Mouse (Mus musculus) cerebellum, postnatal 36 days (tissue): ENCODE results near the gene 2610528J11Rik.
"Not testable (repeated sequence)": the region's sequence is repeated elsewhere in the genome, so short reads cannot be mapped to it uniquely, and the experiment has no call there.

ENCODE experiments used
- DNase-seq, 2 experiments: peaks; one replicate each; pipeline ENCODE4 v3.0.0; 2021 to 2022; ENCODE audit warnings: mixed read lengths in 2 of 2

Gene 2610528J11Rik

DNA sequence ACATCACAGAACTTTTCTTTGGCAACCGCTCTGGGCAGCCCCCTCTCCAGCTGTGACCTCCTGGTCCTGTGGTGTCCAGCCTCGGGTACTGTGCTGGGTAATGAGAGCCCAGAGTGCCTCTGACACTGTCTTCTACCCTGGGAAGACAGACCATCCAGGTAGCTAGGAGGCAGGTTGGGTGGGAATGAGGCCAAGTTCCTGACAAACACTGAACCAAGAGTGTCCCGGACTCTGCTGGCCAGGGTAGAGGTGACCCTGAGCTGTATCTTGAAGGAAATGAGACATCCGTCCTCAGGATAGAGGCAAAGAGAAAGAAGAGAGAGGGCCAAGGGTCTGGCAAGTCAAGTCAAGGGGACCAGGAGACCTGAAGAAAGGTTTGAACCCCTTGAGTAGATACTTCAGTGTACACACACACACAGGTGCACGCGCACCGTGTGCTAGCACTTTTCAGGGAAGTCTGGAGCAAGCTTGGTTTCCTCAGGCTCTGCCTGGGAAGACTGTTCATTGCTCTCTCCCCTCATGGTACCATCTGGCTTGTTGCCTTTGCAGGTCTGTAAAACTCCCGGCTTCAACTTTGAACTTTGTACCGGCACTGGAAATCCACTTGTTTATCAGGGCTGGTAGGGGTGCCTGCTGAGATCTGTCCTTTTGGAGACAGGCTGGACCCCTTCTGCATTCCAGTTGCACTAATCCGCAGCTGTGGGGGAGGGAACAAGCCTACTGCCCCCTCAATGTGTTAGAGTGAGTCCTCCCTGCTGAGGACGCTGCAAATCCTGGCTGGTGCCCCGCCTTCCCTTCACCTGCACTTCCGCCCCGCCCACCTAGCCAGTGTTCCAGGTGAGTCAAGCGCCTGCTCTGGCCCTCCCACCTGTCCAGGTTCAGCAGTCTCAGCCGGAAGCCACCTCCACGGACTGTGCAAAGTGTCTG, at the start of gene 2610528J11Rik:
2610528J11Rik (plus strand) TSS at position 592 of the 927 bp plus-strand sequence.
- DNase-seq: no peak

DNA sequence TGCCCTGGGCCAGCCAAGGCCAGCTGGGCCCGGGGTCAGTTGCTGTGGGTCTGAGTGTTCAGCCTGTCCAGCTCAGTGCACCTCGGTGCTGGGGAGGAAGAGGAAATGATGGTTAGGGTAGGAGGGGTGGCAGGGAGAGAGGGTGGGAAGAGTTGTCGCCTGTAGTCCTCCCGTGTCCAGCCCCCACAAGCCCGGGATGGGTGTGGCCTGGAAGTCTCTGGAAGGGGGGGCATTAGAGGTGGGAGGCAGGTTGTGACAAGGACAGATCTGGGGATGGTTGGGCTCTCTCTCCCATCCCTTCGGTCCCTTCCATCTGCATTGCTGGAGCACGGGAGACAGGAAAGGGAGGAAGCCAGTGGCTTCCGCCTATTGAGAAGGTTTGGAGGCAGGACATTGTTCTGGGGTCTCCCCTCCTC, 37.1 kb upstream of the 2610528J11Rik start, which contains the start of gene Tie1:
Tie1 (minus strand) TSS at position 345 of the 416 bp plus-strand sequence.
- DNase-seq: no peak

DNA sequence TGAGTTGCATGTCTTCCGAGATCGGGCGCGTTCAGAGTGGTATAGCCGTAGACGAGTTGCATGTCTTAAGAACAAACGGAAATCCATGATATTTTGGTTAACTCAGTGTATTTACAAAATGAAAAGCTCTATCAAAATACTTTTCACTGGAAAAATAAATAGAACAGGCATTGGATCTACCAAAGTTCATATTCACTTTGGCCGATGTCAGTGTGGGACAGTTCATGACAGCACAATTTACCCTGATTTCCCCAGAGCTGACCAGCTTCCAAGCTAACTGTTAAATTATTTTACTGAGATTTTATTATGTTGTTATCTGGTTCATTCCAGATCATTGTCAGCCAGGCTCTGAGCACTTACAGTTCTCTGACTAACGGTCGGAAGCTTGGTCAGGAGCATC, 36.3 kb upstream of the 2610528J11Rik start:
- no peak for DNase-seq

DNA sequence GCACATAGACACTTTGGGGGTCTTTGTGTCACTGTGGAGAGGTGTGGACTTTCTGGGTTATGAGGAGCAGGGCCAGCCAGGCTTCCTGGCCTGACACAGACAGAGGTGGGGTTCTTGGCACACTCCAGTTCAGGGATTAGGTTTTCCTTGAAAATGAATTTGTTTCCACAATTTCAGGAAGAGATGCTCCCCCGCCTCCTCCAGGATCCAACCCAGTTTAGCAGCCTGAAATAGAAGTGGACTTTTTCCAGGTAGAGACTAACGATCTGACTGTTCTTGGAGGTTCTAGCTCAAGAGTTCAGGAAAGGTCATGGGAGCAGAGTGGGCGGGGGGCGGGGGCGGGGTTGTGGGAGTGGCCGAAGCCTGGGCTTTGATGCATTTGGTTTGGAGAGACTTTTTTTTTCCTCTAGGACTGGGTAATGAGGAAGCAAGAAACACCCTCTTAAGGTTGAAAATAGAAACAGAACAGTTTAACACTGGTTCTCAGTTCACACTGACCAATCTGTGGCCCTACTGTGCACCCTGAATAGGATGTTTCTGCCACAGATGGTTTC, 26.6 kb upstream of the 2610528J11Rik start:
- DNase-seq: no peak

DNA sequence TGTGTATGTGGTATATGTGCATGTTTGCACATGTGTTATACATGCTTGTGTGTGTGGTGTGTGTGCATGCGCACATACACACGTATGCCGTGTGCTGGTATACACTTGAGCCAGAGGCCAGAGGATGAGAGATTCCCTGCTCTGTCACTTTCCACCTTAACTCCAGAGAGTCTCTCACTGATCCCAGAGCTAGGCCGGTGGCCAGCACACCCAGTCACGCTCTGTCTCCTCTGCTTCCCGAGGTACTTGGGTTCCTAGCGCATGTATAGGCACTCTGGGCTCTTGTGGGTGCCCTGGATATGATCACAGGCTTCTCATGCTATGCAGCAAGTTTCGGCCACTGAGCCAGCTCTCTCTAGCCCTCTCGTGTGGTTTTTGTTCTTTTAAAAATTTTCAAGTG, 26.0 kb upstream of the 2610528J11Rik start:
- DNase-seq: no peak

DNA sequence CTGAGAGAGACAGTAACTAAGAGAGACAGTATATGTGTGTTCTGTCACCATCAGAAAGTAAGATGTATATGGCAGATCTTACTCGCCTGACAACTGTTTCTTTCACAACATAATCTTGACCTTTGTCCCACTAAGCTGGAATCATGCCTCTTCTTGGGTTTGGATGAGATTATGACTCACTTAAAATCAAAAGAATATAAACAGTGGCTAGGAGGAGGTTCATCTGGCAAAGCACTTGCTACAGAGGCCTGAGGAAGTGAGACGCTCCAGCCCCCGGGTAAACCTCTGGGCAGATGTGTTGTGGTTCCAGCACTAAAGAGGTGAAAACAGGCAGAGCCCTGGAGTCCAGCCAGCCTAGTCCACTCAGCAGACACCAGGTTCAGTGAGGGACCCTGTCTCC, 21.2 kb upstream of the 2610528J11Rik start:
- no peak for DNase-seq

DNA sequence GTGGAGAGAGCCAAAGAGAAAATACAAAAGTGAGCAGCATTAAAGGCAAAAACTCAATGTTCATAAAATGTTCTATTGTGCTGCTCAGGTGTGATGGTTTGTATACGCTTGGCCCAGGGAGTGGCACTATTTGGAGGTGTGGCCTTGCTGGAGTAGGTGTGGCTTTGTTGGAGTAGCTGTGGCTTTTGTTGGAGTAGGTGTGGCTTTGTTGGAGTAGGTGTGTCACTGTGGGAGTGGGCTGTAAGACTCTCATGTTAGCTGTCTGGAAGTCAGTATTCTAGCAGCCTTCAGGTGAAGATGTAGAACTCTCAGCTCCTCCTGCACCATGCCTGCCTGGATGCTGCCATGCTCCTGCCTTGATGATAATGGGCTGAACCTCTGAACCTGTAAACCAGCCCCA, 19.6 kb upstream of the 2610528J11Rik start:
- DNase-seq: not testable (repeated sequence)

DNA sequence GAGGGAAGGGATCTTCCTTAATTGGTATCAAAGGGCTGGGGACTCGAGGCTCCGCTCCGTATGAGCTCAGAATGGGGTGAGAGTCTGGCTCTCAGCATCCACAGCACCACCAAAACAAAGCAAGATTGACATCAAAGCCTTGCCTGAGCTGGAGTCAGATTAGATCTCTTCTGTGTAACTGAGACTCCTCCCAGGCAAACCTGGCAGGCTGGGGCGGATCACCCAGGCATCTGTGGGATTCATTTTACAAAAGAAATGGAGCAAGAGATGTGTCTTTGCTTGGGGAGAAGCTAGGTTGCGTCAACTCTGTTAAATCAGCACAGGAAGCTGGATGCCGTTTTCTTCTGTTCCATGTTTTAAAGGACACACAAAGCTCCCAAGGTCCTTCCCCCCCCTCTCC, 17.7 kb upstream of the 2610528J11Rik start:
- DNase-seq: no peak

DNA sequence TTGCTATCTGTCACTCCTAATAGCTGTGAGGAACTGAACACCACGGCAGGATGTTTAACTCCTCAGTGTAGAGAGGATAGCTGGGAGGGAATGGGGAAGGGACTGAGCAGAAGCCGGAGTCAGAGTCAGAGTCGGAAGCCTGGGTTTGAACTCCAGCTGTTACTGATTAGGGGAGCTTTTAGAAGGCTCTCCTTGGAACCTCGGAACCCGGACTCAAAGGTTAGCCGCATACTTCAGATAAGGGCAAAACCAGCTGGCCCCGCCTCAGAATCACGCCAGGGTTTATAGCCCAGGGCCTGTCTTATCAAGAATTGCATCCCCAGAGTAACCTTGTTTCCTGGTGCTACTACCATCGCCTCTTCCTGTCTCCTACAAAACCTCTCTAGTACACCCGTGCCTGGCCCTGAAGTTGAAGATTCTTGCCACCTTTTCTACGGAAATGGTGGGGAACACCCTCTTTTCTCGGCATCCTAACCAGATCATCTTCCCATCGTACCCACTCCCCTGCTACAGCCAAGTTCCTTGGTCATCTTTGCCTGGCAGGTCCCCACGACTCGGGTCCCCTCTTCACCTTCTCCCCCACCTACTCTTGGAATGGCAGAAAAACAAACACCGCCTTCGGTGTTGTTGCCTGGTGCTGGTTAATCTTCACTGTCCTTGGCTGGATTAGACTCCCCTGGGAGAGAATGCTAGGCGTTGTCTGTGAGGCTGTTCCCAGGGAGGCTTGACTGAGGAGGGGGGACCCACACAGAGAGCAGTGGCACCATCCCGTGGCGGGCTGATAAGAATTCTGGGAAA, 9.9 kb upstream of the 2610528J11Rik start:
- no peak for DNase-seq

DNA sequence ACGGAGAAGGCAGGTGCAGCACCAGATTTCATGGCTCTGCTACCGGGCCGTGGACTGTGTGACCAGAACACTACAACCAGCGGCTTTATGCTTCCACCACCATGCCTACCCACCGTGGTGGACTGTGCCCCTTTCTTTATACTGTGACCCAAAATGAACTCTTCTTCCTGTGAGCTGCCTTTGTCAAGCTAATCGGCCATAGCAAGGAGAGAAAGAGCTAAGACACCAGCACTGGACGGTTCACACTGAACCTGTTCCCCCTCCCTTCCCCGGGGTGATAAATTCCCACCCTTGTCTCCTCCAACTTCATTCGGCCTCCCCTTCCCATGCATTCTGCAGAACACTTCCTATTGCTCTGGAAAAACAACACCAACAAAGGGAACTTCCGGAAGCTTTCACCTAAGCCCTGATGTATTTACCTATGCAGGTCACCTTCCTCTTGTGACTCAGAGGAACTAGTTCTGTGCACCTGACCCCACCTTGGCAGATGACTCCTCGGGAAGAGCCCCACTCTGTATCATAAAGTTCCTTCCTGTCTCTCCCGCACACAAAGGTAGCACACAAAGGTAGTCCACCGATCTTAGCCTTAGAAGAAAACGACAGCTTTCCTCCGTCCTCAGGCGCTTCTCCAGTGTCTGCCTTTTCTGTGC, 9.2 kb upstream of the 2610528J11Rik start:
- no peak for DNase-seq

DNA sequence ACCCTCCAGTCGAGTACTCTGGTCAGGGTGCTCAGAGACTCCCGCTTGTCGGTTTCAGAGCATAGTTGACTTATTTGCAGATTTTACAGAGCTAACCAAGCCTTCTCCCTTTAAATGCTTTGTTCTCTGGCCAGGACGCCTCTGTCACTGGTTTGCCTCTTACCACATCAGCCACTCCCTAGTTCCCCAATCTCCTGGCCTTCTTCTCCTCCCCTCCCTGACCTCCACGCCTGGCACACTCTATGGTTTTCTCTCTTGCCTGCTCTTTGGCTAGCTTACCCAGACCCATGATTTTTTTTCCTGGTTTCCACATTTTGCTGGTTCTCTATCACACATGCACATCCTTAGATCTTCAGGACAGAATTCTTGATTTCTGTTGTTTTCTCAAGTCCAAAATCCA, 8.6 kb upstream of the 2610528J11Rik start:
- DNase-seq: no peak

DNA sequence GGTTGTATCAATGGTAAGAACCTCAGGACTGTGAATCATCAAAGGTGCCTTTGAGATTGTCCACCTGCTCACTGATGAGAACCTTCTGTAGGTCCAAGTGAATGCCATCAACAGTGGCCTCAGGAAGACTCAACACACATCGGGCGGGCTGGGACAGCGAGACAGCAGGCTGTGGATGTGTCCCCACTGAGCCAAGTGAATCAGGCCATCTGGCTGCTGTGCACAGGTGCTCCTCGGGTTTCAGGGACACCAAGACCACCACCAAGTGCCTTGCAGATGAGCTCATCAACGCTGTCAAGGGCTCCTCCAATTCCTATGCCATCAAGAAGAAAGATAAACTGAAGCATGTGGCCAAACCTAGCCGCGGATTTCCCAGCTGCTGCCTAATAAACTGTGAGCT, 4.6 kb upstream of the 2610528J11Rik start:
- DNase-seq: no peak

DNA sequence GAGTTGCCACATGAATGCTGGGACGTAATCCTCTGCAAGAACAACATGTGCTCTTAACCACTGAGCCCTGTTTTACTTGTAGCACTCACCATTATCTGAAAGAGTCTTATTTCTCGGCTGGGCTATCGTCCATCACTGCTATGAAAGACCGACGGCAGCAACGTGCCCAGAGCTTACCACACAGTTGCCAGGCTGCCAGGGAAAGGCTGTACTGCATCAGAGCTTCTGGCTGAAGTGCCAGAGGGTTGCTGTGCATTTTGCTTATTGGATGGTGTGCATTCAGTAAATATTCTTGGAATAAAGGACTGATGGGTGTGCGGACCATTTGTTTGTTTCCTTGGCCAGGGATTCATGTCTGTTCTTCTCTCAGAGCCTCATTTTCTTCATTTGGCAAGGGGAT, 2.8 kb upstream of the 2610528J11Rik start:
- DNase-seq: no peak

DNA sequence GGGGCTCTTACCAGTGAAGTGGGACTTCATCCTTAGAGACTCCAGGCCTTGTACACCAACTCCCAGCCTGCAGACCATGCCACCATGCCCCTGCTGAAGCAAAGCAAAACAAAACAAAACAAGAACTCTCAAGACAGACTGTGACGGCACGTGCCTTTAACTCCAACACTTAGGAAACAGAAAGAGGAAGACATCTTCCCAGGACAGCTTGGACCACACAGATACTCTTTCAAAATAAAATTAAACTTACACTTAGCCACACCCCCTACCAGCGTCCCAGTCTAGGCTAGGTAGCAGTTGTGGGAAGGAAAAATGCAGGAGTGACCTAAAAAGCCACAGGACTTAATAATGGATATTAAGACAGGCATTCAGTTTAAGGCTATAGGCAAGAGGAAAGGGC, 1.0 kb upstream of the 2610528J11Rik start:
- no peak for DNase-seq

DNA sequence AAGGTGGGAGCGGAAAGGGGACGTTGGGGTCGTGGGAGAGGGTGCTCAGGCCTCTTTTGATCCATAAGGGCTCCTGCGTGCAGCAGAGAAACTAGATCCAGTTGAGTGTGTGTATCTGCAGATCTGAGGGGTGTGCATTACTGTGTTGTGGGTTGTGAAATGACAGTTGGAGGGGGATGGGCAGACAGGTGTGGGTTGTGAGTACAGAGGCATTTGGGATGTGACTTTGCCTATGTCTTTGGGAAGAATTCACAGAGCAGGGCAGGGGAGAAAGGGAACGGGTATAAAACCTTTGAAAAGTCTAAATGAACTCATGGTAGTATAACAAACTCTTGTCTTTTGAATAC, 509 bp downstream of the 2610528J11Rik start:
- no peak for DNase-seq

DNA sequence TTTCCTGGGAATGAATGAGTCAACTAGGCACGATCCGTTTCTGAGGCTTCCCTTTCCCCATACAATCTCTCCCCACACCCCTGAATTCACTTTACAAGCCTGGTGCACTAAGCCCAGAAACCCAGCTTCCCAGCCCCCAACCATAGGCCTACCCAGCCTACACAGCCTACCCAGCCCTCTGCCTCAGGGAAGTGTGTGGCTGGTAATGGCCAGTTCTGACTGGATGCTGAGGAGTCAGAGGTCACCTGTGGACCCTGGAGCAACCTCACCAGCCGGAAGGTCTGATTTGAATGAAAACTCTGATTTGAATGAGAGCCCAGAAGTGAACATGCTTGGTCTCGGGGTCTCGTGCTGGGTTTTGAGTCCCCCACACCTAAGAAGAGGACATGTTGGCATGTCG, 921 bp downstream of the 2610528J11Rik start:
- no peak for DNase-seq

DNA sequence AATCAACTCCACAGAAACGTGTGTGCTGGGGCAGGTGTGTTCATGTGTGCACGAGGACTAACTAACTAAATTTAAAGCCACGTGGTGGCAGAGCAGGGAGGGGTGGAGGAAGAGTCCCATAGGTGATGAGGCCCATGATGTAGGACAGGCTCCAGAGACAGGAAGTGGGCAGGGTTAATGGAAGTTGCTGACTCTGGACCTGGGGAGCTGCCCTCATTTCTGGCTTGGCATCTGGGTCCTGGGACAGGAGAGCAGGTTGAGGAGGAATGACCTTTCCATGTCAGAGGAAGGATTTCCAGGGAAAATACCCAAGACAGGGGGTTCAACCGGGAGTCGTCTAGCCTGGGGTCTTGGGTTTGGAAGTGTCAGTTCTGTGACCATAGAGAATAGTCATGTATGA, 5.9 kb downstream of the 2610528J11Rik start:
- DNase-seq: no peak

DNA sequence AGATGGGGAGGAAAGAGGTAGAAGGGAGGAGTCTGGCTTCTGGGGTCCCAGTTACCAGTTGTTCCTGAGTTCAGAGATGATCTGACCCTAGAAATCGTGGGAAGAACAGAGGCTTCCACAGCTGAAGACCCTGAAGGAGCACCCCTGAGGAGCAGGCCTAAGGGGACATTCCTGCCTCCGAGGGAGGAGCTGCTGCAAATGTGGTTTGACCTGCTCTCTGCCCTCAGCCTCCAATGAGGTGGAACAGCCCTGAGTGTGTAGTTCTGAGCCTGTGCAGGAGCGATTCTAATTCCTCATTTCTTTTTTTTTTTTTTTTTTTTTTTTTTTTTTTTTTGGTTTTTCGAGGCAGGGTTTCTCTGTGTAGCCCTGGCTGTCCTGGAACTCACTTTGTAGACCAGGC, 6.4 kb downstream of the 2610528J11Rik start:
- no peak for DNase-seq

DNA sequence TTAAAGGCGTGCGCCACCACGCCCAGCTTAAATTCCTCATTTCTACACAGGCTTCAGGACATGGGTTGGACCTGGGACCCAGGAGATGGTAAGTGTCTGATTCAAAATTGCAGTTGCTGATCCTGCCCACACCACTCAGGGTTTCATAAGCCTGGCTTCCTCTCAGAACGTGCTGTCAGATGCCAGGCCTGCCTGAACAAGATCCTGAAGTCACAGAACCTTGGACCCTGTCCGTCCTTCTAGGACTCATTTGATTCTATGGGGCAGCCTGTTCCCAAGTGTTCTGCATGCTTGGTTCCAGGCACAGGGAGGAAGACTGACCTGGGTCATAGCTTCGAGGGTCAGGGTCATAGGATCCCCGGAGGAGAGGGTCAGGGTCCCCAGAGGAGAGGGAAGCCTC, 6.8 kb downstream of the 2610528J11Rik start:
- no peak for DNase-seq

DNA sequence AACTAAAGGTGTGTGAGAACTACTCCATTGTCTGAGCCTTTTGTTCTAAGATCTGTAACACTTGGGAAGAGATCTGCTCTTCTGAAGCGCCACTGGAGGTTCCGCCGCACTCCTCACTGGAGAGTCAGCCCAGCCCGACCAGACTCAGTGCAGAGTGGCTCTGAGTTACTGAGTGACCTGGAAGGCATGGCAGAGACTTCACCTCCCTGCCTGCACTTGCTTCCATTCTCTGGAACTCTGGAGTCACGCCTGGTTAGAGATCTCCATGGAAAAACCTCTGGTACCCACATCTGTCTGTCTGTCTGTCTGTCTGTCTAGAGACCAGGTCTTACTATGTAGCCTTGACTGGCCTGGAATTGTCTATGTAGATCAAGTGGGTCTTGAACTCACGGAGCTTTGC, 8.8 kb downstream of the 2610528J11Rik start:
- DNase-seq: no peak

DNA sequence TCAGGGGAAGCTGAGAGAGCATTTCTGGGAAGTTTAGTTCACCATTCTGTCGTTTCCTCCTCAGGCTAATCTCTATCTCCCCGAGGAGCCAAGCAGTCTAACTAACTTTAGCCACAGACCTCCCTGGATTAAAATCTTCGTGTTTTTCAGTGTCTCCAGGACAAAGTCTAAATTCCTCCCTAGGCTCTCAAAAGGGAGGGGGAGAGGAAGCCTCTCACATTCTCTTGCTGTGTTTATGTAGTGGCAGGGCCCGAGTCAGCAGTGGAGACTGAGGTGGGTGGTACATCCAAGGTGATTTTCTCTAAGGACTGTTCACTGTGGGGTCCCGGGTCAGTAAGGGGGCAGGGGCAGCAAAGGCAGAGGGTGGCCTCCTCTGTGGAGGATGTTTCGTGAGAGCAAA, 11.0 kb downstream of the 2610528J11Rik start:
- DNase-seq: no peak

DNA sequence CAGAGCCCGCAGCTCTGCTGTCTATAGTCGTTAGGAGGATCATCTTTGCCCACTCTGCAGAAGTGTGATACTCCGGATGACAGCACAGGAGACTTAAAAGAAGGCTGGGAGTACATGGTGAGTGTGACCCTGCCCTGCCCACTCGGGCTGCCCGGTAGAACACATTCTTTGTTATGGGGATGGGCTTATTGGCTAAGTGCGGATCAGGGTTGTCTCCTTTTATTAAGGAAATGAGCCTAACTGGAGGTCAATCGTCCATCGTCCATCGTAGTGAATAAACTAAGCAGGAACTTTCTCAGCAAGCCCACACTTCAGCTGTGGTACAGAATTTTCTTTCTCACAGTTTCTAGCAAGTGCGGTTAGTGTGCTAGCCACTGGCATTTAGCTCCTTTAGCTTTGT, 13.1 kb downstream of the 2610528J11Rik start:
- DNase-seq: no peak

DNA sequence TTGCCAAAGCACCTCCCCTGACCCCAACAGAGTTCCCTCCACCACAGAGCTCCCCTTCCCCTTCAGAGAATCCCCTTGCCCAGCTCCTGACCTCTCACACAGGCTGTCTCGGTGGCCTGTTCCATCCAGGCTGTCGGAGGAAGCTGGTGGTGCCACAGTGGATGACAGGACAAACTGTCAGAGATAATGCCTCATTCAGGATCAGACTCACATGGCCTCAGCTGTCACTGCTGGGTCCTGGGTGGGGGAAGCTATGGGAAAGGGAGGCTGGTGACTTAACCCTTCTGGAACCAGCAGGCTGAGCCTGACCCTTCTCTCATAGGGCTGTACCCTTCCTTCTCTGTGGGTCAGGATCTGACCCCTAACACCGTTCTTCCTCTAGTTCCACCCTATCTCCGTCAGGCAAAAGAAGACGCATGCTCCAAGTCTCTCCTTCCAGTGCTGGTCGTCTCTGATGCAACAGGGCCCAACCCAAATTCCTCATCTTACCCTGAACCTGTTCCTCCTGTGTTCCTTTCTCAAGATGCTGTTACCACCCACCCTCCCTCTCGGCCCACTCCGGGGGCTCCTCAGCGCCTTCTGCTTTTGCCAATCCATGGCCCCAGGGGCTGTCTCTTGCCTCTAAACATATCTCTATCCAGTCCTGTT, 15.8 kb downstream of the 2610528J11Rik start:
- no peak for DNase-seq
